In genomic region chr8:103938283-103939230, GRCm38 (mm10) we compare ENCODE assay signal across 8 mouse cellular contexts.
DNase-seq lines count a peak whose midpoint lies in the region; ATAC-seq lines count a peak whose summit lies in the region.

No protein-coding gene starts in this region.

- whole genome bisulfite sequencing in forebrain, embryonic 13.5 days, result 40% methylated on average over 11 of the region's 11 CpGs
- WGBS in forebrain, embryonic 11.5 days, result 50% methylated on average over 11 of the region's 11 CpGs
- 34% methylated on average over 11 of the region's 11 CpGs for WGBS in midbrain, embryonic 16.5 days
- WGBS in midbrain, embryonic 10.5 days, result 57% methylated on average over 11 of the region's 11 CpGs

- H3K4me2 ChIP-seq in forebrain, embryonic 13.5 days, result no peak overlapping the region
- no peak overlapping the region for H3K4me2 ChIP-seq in forebrain, embryonic 11.5 days (ENCODE audit: low read depth, low read length, severe bottlenecking)
- H3K4me2 ChIP-seq in midbrain, embryonic 16.5 days (ENCODE audit: low read length), result no peak overlapping the region

- no peak overlapping the region for H3K9ac ChIP-seq in forebrain, embryonic 13.5 days
- no peak overlapping the region for H3K9ac ChIP-seq in forebrain, embryonic 11.5 days (ENCODE audit: low read length)
- no peak overlapping the region for H3K9ac ChIP-seq in midbrain, embryonic 16.5 days (ENCODE audit: low read depth, low read length)

- H3K36me3 ChIP-seq in forebrain, embryonic 13.5 days (ENCODE audit: poor library complexity, severe bottlenecking), result no peaks in the 10 kb centered on the region
- no peaks in the 10 kb centered on the region for H3K36me3 ChIP-seq in forebrain, embryonic 11.5 days (ENCODE audit: control insufficient read depth, insufficient read depth, low read length)
- no peaks in the 10 kb centered on the region for H3K36me3 ChIP-seq in midbrain, embryonic 16.5 days (ENCODE audit: control insufficient read depth, insufficient read depth, low read length)
- H3K36me3 ChIP-seq in midbrain, embryonic 10.5 days, result no peaks in the 10 kb centered on the region

- no peaks in the 10 kb centered on the region for H3K27me3 ChIP-seq in forebrain, embryonic 13.5 days
- no peaks in the 10 kb centered on the region for H3K27me3 ChIP-seq in forebrain, embryonic 11.5 days (ENCODE audit: control insufficient read depth, insufficient read depth, low read length)
- no peaks in the 10 kb centered on the region for H3K27me3 ChIP-seq in midbrain, embryonic 16.5 days (ENCODE audit: control insufficient read depth, insufficient read depth, low read depth, low read length)
- H3K27me3 ChIP-seq in midbrain, embryonic 10.5 days (ENCODE audit: low read depth, poor library complexity, severe bottlenecking), result no peaks in the 10 kb centered on the region

- H3K4me3 ChIP-seq in forebrain, embryonic 13.5 days, result no peak overlapping the region
- no peak overlapping the region for H3K4me3 ChIP-seq in forebrain, embryonic 11.5 days (ENCODE audit: low read depth, low read length)
- H3K4me3 ChIP-seq in midbrain, embryonic 16.5 days (ENCODE audit: low read depth, low read length), result no peak overlapping the region
- no peak overlapping the region for H3K4me3 ChIP-seq in midbrain, embryonic 10.5 days

- DNase-seq in forebrain, embryonic 11.5 days (ENCODE audit: low spot score), result no peak
- no peak for DNase-seq in midbrain, embryonic 10.5 days (ENCODE audit: low spot score)
- DNase-seq in layer of hippocampus, adult 9-11 months, result peak; percentile 63
- peak; percentile 14 to 25 for DNase-seq in right cerebral cortex, postnatal 36 days (ENCODE audit: low spot score in 2 of 2)
- no peak for DNase-seq in embryo, embryonic 10 days (ENCODE audit: low spot score)
- no peak for DNase-seq in kidney, postnatal 36 days

- ATAC-seq in forebrain, embryonic 13.5 days, result peak; percentile 41
- no peak for ATAC-seq in forebrain, embryonic 11.5 days (replicated peaks; ENCODE audit: low FRiP score)
- peak; percentile 58 for ATAC-seq in midbrain, embryonic 16.5 days

- H3K27ac ChIP-seq in forebrain, embryonic 13.5 days, result no peak overlapping the region
- no peak overlapping the region for H3K27ac ChIP-seq in forebrain, embryonic 11.5 days (ENCODE audit: low read depth, low read length)
- no peak overlapping the region; the same call in 1 of the 2 replicates for H3K27ac ChIP-seq in midbrain, embryonic 16.5 days (ENCODE audit: low read length)
- H3K27ac ChIP-seq in midbrain, embryonic 10.5 days (replicated peaks), result no peak overlapping the region

- H3K4me1 ChIP-seq in forebrain, embryonic 13.5 days, result peaks cover 5% of the 10 kb centered on the region; the same call in 1 of the 2 replicates
- H3K4me1 ChIP-seq in forebrain, embryonic 11.5 days (replicated peaks; ENCODE audit: control insufficient read depth, insufficient read depth, low read length), result no peaks in the 10 kb centered on the region
- 0 out of 2 replicates have a peak, but pooled peaks cover 2% of the 10 kb centered on the region for H3K4me1 ChIP-seq in midbrain, embryonic 16.5 days (ENCODE audit: control insufficient read depth, insufficient read depth, low read length)
- H3K4me1 ChIP-seq in midbrain, embryonic 10.5 days, result no peaks in the 10 kb centered on the region

- H3K9me3 ChIP-seq in forebrain, embryonic 13.5 days (replicated peaks), result no peaks in the 10 kb centered on the region
- H3K9me3 ChIP-seq in forebrain, embryonic 11.5 days (ENCODE audit: control insufficient read depth, low read length), result no peaks in the 10 kb centered on the region; the same call in 1 of the 2 replicates
- no peaks in the 10 kb centered on the region for H3K9me3 ChIP-seq in midbrain, embryonic 16.5 days (replicated peaks; ENCODE audit: control insufficient read depth, low read length, poor library complexity, severe bottlenecking)
- peaks cover 3% of the 10 kb centered on the region; the same call in 1 of the 2 replicates for H3K9me3 ChIP-seq in midbrain, embryonic 10.5 days (replicated peaks)

Comparison
In these comparisons a context has a peak if more than half of its experiments do, and no peak if none do; other contexts are left out.
1. DNase-seq: peak in layer of hippocampus, adult 9-11 months (single experiment) and right cerebral cortex, postnatal 36 days (2 of 2); none in forebrain, embryonic 11.5 days (single experiment), midbrain, embryonic 10.5 days (single experiment), embryo, embryonic 10 days (single experiment) and kidney, postnatal 36 days (0 of 2).